Mouse (Mus musculus) small intestine, adult 2 months (tissue): Measurements from ENCODE around the gene Dgkq.

Experiments
- CTCF ChIP-seq: fragments of 200-500 bp; IDR thresholded peaks from 2 replicates; pipeline ENCODE4 v1.5.1; 2012; ENCODE audit warnings: low read depth, mild to moderate bottlenecking, control low read depth, inconsistent platforms, low read length, moderate library complexity, mixed read lengths; ENCODE audit not compliant: insufficient replicate concordance, insufficient read length; ENCODE audit errors: extremely low read depth
- POLR2A ChIP-seq: fragments of 200-500 bp; IDR thresholded peaks from 2 replicates; pipeline ENCODE4 v1.6.1; 2012; ENCODE audit warnings: low read depth, mild to moderate bottlenecking, control low read depth, inconsistent platforms, low read length, moderate library complexity

GRCm38 (mm10) chr5:108671757-108672156 lies 2.3 kb upstream of the Dgkq start:
- TF ChIP-seq POLR2A (no peak), CTCF (no peak)
